Mouse (Mus musculus) cerebellum, adult 2 months (tissue): Measurements from ENCODE around the gene Rassf4.

Experiments
- CTCF ChIP-seq: fragments of 200-500 bp; IDR thresholded peaks from 2 replicates; pipeline ENCODE4 v1.5.1; 2011; ENCODE audit warnings: low read depth, mild to moderate bottlenecking, control low read depth, low read length, moderate library complexity, borderline replicate concordance; ENCODE audit not compliant: insufficient read depth
- POLR2A ChIP-seq: fragments of 200-500 bp; IDR thresholded peaks from 2 replicates; pipeline ENCODE4 v1.6.1; 2011; ENCODE audit warnings: low read length, control low read depth, borderline replicate concordance; ENCODE audit not compliant: insufficient read depth

DNA sequence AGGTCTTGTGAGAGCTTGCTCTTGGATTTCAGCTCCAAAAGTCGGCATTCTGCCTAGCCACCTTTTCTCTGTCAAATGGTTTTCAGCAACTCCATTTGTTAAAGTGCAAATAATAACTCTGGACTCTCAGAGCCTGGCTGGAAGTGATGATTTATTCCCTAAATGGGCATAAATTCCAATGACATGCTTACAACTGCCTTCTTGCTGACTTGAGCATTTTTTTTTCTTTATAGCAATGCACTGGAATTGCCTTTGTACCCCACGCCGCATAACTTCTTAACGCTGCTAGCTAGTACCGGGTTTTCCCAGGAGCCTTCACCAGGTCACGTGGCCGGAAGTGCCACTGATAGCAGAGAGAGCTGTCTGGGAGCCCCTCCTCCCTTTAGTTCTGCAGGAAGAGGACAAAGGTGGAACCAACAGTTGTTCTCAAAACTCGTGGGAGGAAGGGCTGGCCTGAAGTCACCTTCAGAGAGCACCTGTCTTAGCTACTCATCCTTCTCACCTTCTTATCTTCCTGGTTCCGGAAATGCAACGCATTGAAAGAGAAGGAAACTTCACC is 2.7 kb upstream of the Rassf4 start:
- TF ChIP-seq CTCF (no peak), POLR2A (no peak)
